Mouse (Mus musculus) yolk sac, embryonic 10.5 days (tissue): ENCODE measurements around the gene Plxnb1.

Source experiments
- DNase-seq: peaks from one replicate; pipeline ENCODE4 v3.0.0-alpha.2; 2017; ENCODE audit warnings: low spot score

Gene Plxnb1

DNA sequence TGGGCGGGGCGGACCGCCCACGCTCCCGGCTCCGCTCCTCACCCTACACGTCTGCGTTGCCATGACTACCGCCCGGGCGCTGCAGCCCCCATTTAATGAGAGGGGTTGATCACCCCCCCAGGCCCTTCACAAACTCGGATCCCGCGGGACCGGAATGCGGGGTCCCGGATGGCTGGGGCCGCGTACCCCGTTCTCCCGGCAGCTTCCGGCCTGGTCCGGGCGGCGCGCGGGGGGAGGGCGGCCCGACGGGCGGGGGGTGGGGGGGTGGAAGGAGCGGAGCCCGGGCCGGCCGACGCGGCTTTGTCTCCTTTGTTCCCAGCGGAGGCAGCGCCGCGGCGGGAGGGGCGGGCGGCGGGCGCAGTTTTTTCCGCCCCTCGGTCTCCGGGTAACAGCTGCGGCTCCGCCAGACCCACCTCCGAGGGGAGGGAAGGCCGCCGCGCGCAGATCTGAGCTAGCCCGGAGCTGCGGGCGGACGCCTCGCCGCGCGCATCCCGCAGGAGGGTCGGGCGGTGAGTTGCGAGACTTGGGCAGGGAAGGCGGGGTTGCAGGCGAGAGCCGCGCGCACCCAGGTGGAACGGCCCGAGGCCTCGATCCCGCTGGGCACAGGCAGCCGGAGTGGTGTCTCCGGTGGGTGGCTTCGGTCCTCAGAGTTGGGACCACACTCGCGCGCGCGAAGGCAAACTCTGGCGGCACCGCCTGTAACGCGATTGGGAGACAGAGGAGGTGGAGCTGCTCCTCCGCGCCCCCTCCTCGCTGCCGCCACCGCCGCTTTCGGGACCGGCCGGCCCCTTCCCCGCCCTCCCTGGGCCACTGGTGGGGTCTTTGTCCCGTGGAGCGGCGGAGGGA lies at the start of gene Plxnb1:
Gene Plxnb1 (plus strand): TSS at position 253 of the 846 bp plus-strand sequence.
- DNase-seq = peak; percentile 83

DNA sequence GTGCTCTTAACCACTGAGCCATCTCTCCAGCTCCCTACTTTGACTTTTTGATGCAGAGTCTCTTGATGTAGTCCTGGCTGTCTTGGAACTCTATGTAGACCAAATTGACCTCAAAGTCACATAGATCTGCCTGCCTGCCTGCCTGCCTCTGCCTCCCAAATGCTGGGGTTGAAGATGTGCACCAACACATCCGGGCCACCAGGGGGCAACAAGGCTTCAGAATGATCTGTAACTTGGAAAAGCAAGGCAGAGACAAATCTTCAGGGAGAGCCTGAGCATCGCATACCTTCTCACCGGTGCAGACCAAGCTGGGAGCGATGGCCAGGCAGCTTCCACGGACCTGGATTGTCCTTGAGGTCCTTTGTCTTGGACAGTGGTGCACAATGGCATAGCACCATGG lies 48.9 kb upstream of the Plxnb1 start:
- no peak for DNase-seq

DNA sequence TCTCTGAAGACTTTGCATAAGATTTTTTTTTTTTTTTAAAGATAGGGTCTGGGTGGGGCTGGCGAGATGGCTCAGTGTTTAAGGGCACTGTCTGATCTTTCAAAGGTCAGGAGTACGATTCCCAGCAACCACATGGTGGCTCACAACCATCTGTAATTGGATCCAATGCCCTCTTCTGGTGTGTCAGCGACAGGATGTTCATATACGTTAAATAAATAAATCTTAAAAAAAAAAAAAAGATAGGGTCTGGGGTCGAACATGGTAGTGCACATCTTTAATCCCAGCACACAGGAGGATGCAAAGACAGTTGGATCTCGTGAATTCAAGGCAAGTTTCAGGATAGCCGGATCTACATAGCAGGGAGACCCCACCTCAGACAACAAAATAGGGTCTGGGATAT lies 45.9 kb upstream of the Plxnb1 start:
- DNase-seq = no peak

DNA sequence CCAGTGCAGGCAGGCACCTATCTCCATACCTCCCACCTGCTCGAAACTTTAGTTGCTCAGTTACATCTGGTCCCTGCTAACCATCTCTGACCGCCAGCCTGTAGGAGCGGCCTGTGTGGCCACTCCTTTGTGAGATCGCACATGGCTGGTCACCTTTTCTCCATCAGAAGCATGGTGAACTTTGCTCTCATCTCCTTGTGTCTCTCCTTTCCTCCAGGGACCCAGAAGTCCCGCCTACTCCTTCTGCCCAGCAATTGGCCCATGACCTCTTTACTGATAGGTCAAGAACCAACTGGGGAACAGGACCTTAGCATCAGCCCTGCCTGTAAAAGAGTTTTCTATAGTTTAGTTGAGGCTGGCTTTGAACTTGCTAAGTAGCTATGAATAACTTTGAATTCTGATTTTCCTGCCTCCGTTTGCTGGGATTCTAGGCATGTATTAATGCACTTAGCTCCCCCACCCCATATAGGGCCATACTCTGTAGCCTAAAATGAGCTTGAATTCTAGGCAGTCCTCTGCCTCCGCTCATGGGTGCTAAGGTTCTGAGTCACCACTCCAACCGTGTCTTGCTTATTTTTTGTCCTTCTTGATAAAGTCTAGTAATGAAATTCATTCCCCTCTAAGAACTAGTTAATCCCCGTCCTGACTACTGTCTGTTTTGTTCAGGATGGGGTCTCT lies 45.1 kb upstream of the Plxnb1 start:
- DNase-seq = peak; percentile 76

DNA sequence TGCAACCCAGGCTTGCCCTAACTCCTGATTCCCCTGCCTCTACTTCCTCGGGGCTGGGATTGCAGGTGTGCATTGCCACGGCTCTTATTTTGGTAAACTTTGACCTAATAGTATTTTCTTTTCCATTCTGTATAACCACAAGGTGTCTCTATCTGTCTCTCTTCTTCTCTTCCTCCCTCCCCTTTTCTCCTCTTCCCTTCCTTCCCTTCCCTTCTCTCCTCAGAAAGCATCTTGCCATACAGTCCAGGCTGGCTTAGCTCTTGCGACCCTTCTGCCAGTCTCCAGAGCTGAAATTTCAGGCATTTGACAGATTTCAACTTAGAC lies 44.6 kb upstream of the Plxnb1 start:
- DNase-seq = no peak

DNA sequence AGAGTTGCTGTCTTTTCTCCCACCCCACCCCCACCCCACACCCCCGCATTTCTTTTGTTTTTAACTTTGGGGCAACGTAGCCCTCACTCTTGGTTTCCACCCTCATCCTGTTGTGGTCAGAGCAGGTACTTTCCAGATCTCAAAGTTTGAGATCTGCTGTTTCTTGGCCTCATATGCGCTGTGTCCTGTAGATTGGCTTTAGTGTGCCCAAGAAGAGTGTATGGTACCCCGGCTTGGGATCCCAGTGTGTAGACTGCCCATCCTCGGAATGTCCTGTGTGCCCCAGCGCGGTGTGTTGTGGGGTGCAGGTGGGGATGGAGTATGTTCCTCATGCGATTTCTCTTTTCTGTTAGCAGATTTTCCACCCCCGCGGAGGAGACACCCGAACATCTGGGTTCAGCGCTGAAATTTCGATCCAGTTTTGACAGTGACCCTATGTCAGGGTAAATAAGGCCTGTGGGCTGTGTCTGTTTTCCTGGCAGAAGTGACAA lies 44.1 kb upstream of the Plxnb1 start:
- DNase-seq = no peak

DNA sequence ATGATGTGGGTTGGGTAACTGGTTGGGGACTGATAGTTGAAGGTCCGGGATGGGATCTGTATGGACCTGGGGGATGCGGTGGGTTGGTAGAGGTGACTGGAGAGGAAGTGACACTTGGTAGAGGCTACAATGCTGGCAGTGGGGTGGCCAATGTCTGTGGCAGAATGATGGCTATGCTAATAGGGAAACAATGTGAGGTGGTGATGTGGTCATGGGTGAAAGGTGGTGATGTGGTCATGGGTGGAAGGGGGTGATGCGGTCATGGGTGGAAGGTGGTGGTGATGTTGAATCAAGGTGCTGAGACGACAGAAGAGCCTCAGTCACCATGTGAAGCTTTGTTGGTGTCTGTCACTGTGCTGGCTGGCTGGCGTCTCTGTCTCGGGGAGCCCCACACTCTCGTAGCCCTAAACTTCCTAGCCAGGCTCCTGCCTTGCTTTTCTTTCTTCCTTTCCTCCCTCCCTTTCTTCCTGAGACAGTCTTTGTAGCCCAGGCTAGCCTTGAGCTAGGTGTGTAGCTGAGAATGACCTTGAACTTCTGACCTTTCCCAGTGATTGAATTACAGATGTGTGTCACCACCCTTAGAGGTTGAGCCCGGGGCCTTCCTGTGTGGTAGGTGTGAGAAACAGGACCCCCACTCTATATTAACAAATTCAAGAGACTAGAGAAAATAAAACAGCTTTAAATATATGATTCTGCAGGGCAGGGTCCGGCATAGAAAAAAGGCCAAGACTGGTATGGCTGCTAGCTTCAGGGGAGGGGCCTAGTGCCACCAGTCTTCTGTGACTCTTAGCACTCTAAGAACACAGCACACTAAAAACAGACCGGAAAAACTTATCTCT lies 43.3 kb upstream of the Plxnb1 start:
- no peak for DNase-seq

DNA sequence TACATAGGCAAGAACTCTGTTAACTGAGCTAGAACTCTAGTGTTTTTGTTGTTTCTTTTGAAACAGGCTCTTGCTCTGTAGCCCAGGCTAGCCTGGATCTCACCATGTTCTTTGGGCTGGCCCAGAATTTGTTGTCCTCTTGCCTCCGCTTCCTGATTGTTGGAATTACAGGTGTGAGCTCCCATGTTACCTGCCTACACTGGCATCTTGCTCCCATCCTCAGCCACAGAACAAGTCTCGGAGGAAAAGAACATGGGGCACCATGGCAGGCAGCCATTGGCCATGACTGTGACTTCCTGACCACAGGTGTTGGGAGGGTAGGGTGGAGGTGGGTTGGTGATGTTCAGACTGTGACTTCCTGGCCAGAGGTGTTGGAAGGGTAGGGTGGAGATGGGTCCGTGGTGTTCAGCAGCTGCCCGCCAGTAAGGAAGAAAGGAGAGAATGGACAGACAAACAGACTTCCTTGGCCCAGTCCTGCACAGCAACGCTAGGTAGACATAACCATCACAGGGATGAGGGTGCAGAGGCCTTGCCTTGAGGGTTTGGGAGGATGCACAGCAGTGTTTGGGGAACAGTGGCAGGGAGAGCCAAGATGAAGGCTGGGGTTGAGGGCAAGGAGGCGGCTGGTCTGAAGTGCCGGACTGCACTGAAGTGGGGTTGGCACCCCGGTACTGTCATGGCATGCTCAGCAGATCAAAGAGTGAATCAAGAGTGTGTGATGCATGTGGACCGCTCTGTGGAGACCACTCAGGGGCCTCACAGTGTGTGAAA lies 42.5 kb upstream of the Plxnb1 start:
- no peak for DNase-seq

DNA sequence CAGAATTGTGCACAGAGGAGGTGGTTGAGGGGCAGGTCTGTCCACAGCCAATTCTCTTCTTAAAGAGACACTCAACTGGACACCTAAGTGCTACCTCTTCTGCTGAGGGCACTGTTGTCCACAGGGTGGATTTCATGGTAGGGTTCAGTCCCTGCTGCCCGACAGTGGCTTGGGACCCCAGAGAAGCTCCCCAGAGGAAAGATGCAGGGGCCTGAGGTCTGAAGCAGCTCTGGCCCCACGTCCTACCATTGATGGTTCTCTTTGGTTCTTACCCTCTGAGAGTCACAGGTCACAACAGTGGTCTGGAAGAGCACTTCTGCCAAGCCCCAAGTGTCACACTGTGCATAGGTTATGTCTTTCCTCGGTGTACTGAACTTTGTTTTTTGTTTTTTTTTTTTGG lies 41.8 kb upstream of the Plxnb1 start:
- DNase-seq = no peak

DNA sequence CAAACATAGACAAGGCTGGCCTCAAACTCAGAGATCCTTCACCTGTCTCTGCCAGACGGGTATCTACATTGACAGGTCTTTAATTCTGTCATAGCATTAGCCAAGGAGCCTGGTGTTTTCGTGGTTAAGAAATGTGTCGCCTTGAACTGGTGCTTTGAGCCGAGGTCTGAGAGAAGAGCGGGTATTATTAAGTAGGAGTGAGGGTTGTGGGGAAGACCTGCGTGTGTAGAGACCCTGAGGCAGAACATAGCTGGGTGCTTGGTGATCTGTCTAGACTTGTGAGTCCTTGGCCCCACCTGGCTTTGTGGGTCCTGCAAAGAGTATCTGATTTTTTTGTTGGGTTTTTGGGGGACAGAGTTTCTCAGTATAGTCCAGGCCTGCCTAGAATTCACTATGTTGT lies 41.3 kb upstream of the Plxnb1 start:
- DNase-seq = no peak

DNA sequence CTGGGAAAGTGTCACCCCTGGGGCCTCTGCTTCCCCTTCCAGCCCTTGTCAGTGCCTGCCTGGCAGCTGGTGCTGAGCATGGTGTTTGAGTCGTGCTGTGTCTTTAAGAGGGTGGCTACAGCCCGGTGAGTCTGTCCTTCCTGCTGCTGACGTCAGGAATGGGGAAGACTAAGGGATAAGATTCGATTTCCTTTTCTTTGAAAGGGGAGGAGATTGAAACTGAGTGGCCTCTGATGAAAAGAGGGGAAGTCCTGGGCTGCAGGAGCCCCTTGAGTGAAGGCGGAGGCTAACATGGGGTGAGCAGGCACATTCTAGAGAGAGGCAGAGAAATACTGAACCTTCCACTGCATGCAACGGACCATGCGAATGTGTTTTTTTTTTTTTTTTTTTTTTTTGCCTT lies 40.5 kb upstream of the Plxnb1 start:
- DNase-seq = peak; percentile 71

DNA sequence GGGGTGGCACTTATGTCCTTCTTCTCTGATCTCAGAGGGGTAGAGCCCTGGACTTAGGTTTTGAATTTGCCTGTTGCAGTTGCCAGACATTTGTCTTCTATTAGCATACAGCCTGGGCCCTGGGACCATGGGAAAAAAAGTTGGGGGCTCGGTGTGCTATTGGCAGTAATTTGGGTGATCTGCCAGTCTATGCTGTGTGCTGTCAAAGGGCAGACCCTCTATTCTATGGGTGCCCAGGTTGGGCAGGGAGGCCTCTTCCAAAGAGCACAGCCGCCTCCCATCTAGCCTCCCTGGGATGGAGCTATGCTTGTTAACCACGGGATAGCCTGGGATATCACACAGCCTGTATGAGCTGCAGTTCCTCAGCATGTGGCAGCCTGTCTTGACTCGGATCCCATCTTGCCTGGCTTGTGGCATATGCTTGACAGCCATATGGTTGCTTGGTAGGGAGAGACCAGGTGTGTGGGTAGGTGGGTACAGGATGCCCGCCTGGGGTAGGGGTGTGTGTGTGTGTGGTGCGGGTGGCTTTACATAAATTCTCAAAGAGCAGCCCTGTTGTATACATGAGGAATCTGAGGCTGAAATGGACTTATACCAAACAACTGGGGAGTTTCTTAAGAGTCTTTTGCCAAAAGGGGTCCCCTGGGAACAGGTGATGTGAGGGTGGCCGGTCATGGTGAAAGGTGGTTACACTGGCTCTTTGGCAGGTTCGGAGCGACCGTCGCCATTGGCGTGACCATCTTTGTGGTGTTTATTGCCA lies 39.7 kb upstream of the Plxnb1 start:
- no peak for DNase-seq

DNA sequence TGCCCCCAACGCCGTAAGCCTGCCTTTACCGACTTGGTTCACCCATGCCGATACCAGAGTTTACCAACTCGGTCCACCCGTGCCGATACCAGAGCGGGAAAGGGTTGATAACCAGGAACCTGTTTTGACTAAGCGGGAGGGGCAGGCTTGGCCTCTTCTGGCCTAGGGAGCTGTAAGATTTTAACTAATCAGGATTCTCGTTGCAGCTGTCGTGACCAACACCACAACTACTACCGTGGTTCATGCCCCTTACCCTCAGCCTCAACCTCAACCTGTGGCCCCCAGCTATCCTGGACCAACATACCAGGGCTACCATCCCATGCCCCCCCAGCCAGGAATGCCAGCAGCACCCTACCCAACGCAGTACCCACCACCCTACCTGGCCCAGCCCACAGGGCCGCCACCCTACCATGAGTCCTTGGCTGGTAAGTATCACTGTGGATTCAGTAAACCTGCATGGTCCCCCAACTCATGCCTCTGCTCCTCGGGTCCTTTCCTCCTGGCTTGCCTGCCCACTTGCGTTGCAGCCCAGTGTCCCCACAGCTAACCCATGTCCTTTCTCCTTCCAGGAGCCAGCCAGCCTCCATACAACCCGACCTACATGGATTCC lies 39.0 kb upstream of the Plxnb1 start:
- no peak for DNase-seq

DNA sequence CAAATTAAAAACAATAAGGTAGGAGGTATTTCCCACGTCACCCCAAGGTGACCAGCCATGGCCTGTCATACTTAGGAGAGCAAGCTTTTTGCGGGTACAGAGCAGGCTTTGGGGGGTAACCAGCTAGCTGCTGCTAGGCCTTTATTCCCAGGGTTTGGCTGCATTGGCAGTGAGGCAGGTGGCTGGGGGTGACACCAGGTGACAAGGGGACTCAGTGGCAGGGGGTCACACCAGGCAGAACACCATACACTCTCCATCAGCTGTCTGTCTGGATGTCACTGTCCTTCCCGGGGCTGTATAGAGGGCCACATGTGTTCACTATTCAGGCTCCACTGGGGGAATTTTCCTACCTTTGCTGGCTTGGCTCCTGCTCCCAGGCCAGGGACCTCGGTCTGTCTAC lies 38.3 kb upstream of the Plxnb1 start:
- no peak for DNase-seq

DNA sequence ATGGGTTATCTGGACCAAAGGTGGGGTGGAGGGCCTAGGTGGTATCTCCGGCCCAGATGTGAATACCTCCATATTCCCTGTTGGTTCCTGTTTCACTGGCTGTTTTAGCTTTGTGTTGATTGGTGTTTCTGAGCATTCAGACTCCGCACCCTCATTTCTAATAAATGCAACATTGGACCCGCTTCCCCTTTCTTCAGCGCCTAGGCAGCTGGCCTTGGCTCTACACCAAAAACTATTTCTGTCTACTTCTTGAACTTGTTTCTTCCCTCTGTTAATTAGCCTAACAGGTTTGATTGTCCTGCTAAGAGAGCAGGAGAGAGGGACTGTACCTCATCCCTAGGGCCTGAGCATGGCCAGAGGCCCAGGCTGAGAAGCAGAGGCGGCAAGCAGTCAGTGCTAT lies 37.6 kb upstream of the Plxnb1 start:
- DNase-seq = no peak

DNA sequence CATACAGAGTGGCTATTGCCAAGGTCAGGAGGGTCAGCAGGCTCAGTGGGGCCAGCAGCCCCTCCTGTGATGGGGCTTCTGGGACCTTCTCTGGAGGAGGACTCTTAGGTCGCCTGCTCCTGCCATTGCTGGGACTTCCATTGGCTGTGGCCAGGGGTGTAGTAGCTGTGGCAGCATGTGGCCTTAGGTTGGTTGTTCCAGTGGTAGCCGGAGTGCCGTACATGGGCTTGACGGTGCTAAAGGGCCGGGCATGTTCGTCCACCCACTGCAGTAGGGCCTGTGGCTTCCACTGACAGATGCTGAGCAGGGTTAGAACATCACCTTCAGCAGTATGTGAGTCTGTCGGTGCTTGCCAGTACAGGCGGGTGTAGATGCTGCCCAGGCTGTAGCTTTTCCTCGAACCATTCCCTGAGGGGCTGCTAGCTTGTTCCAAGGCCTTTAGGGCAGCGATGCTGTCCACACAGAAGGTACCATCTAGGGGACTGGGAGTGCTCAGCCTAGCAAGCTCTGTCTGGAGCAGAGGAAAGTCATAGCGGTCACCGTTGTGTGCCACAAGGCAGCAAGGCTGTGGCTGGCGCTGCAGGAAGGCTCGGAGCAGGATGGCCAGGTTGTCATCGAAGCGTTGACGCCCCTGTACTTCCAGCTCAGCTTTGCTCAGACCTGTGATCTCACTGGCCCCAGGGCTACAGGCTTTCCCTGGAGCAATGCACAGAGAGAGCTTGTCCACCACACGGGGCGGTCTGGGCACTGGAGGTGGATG lies 37.0 kb upstream of the Plxnb1 start:
- no peak for DNase-seq

DNA sequence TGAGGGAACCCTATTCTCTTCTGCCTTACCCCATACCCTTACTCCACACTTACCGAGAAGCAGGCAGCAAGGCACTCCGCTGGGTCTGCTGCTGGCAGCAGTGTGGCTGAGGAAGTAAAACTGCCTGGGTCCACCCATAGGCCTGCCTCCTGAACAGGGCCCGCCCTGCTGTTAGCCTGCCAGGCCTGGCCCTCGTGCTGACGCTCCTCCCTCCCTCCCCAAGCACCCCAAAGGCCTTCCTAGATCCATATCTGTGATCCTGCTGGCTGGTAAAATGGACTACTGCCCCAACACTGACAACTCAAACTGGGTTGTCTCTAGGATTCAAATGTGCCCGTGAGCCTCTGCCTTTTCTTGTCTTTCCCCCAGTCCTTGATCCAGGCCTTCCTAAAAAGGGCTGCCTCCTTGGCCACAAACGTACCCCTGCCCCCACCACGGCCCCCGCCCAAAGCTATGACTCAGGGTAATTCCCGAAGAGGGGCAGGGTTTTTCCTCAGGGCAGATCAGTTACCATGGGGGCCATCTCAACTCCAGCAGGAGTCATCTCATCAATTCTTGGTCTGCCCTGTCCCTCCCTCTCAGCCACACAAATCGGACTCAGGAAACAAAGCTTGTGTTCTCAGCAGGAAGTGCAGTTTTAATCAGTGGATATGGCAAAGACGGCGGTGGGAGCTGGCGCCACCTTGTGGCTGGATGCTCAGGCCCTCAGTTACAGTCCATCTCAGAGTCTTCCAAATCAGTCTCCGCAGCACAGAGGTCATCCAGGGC lies 35.9 kb upstream of the Plxnb1 start, which contains the start of gene Trex1:
Gene Trex1 (minus strand): TSS at position 599 of the 768 bp plus-strand sequence.
- peak; percentile 84 for DNase-seq

DNA sequence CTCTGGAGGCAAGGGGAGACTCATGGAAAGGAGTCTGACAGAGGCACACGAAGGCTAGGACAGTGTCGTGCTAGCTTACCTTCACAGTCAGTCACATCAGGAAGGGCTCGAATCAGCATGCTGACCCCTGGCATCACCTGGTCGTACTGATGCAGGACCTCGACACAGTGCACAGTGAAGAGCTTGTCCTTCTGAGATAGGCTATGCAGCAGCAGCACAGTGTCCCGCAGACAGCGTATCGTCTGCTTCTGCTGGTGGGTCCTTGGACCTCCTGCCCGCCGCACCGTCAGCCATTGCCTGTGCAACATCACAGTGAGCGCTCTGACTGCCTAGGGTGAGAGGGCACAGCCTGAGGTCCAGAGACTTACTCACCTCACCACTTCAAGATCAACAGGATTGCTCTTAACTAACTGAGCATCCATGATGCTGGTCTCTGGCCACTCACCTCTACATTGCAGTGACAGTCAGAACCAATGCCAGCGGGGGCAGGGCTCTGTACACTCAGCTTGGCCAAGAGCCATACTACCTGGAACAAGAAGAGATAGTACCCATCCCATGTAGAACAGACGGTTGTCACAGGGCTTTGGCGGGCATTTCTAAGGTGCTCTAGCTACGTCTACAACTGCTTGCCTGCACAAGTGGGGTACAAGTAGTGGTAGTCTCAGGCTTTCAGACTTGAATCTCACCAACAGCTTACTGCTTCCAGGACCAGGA lies 34.8 kb upstream of the Plxnb1 start:
- no peak for DNase-seq
